Mouse (Mus musculus): ENCODE data around the gene Asb6. TPM values are rescaled to one million over a fixed set of nuclear protein-coding genes. Genes with fewer than 3 reads are reported as not detected.

The Asb6 gene
- 25.9 and 31.2 TPM in 2 replicates for polyA plus RNA-seq (2014; fragmentation: Nextera tagmentation; extraction: Ambion mirVana)

- WGBS, result 30% methylated on average over 4 of the region's 4 CpGs
- no peak within 1 kb of the TSS for H3K27ac ChIP-seq (ENCODE audit: low read depth)
- ATAC-seq (replicated peaks; ENCODE audit: low FRiP score, low TSS enrichment, low read depth) (no peak), DNase-seq (ENCODE audit: low spot score) (no peak)
- H3K36me3 ChIP-seq (ENCODE audit: control insufficient read depth, insufficient read depth, low read length), result peaks cover 13% of the 10 kb centered on the region
- H3K4me1 ChIP-seq (replicated peaks; ENCODE audit: control insufficient read depth, insufficient read depth, low read length), result peaks cover 9% of the 10 kb centered on the region
- no peak within 1 kb of the TSS for H3K9ac ChIP-seq (ENCODE audit: low read length)
- H3K27me3 ChIP-seq (replicated peaks; ENCODE audit: control insufficient read depth, insufficient read depth, low read length), result no peaks in the 10 kb centered on the region
- H3K4me3 ChIP-seq (ENCODE audit: low read depth, low read length), result no peak within 1 kb of the TSS
- H3K4me2 ChIP-seq (ENCODE audit: low read length), result no peak within 1 kb of the TSS
- H3K9me3 ChIP-seq (ENCODE audit: control insufficient read depth, low read length), result no peaks in the 10 kb centered on the region
Observed at GRCm38 (mm10) chr2:30830283-30830795, at the start of gene Asb6. Gene Asb6, minus strand, starts transcription at chr2:30830333.

- 89% methylated on average over 15 of the region's 15 CpGs for WGBS
- no peak for ATAC-seq (replicated peaks; ENCODE audit: low FRiP score, low TSS enrichment, low read depth)
- no peak for DNase-seq (ENCODE audit: low spot score)
Observed at GRCm38 (mm10) chr2:30879481-30879880, 49.3 kb upstream of the Asb6 start.

GRCm38 (mm10) chr2:30875621-30876432 is 45.7 kb upstream of the Asb6 start:
- DNase-seq (ENCODE audit: low spot score) (no peak), ATAC-seq (replicated peaks; ENCODE audit: low FRiP score, low TSS enrichment, low read depth) (no peak)
- Histone ChIP-seq H3K4me1 (replicated peaks; ENCODE audit: control insufficient read depth, insufficient read depth, low read length) (no peaks in the 10 kb centered on the region; the same call in 1 of the 2 replicates), H3K9me3 (ENCODE audit: control insufficient read depth, low read length) (no peaks in the 10 kb centered on the region), H3K4me3 (ENCODE audit: low read depth, low read length) (no peak overlapping the region), H3K4me2 (ENCODE audit: low read length) (no peak overlapping the region), H3K9ac (ENCODE audit: low read length) (no peak overlapping the region), H3K36me3 (ENCODE audit: control insufficient read depth, insufficient read depth, low read length) (no peaks in the 10 kb centered on the region), H3K27ac (ENCODE audit: low read depth) (no peak overlapping the region), H3K27me3 (replicated peaks; ENCODE audit: control insufficient read depth, insufficient read depth, low read length) (no peaks in the 10 kb centered on the region)
- WGBS, result 56% methylated on average over 11 of the region's 11 CpGs

More at GRCm38 (mm10) chr2:30879481-30879880, 49.3 kb upstream of the Asb6 start:
- no peak overlapping the region for H3K27ac ChIP-seq (ENCODE audit: low read depth)
- H3K36me3 ChIP-seq (ENCODE audit: control insufficient read depth, insufficient read depth, low read length), result no peaks in the 10 kb centered on the region
- H3K9me3 ChIP-seq (ENCODE audit: control insufficient read depth, low read length), result no peaks in the 10 kb centered on the region
- H3K4me3 ChIP-seq (ENCODE audit: low read depth, low read length), result no peak overlapping the region
- H3K4me2 ChIP-seq (ENCODE audit: low read length), result no peak overlapping the region
- no peaks in the 10 kb centered on the region; the same call in 1 of the 2 replicates for H3K4me1 ChIP-seq (replicated peaks; ENCODE audit: control insufficient read depth, insufficient read depth, low read length)
- H3K27me3 ChIP-seq (replicated peaks; ENCODE audit: control insufficient read depth, insufficient read depth, low read length), result no peaks in the 10 kb centered on the region
- no peak overlapping the region for H3K9ac ChIP-seq (ENCODE audit: low read length)

GRCm38 (mm10) chr2:30875096-30875495 is 45.0 kb upstream of the Asb6 start:
- Histone ChIP-seq H3K27me3 (replicated peaks; ENCODE audit: control insufficient read depth, insufficient read depth, low read length) (no peaks in the 10 kb centered on the region), H3K4me2 (ENCODE audit: low read length) (no peak overlapping the region), H3K4me1 (replicated peaks; ENCODE audit: control insufficient read depth, insufficient read depth, low read length) (no peaks in the 10 kb centered on the region; the same call in 1 of the 2 replicates), H3K27ac (ENCODE audit: low read depth) (no peak overlapping the region), H3K9ac (ENCODE audit: low read length) (no peak overlapping the region), H3K9me3 (ENCODE audit: control insufficient read depth, low read length) (no peaks in the 10 kb centered on the region), H3K36me3 (ENCODE audit: control insufficient read depth, insufficient read depth, low read length) (no peaks in the 10 kb centered on the region), H3K4me3 (ENCODE audit: low read depth, low read length) (no peak overlapping the region)
- ATAC-seq (replicated peaks; ENCODE audit: low FRiP score, low TSS enrichment, low read depth) (no peak), DNase-seq (ENCODE audit: low spot score) (no peak)
- WGBS, result 59% methylated on average over 7 of the region's 7 CpGs

- Histone ChIP-seq H3K4me3 (ENCODE audit: low read depth, low read length) (no peak overlapping the region), H3K27ac (ENCODE audit: low read depth) (no peak overlapping the region), H3K4me2 (ENCODE audit: low read length) (no peak overlapping the region), H3K27me3 (replicated peaks; ENCODE audit: control insufficient read depth, insufficient read depth, low read length) (no peaks in the 10 kb centered on the region), H3K36me3 (ENCODE audit: control insufficient read depth, insufficient read depth, low read length) (no peaks in the 10 kb centered on the region), H3K9ac (ENCODE audit: low read length) (no peak overlapping the region), H3K9me3 (ENCODE audit: control insufficient read depth, low read length) (no peaks in the 10 kb centered on the region), H3K4me1 (replicated peaks; ENCODE audit: control insufficient read depth, insufficient read depth, low read length) (no peaks in the 10 kb centered on the region; the same call in 1 of the 2 replicates)
- no peak for ATAC-seq (replicated peaks; ENCODE audit: low FRiP score, low TSS enrichment, low read depth)
- no peak for DNase-seq (ENCODE audit: low spot score)
- 57% methylated on average over 10 of the region's 10 CpGs for WGBS
Observed at GRCm38 (mm10) chr2:30874445-30874844, 44.3 kb upstream of the Asb6 start.

- no peak for DNase-seq (ENCODE audit: low spot score)
Observed at GRCm38 (mm10) chr2:30872669-30873068, 42.5 kb upstream of the Asb6 start.

GRCm38 (mm10) chr2:30870863-30871262 is 40.7 kb upstream of the Asb6 start:
- no peak overlapping the region for H3K4me2 ChIP-seq (ENCODE audit: low read length)
- H3K27ac ChIP-seq (ENCODE audit: low read depth), result no peak overlapping the region
- no peaks in the 10 kb centered on the region for H3K9me3 ChIP-seq (ENCODE audit: control insufficient read depth, low read length)
- H3K4me1 ChIP-seq (replicated peaks; ENCODE audit: control insufficient read depth, insufficient read depth, low read length), result no peaks in the 10 kb centered on the region; the same call in 1 of the 2 replicates
- no peaks in the 10 kb centered on the region for H3K36me3 ChIP-seq (ENCODE audit: control insufficient read depth, insufficient read depth, low read length)
- no peak overlapping the region for H3K4me3 ChIP-seq (ENCODE audit: low read depth, low read length)
- no peaks in the 10 kb centered on the region for H3K27me3 ChIP-seq (replicated peaks; ENCODE audit: control insufficient read depth, insufficient read depth, low read length)
- ATAC-seq (replicated peaks; ENCODE audit: low FRiP score, low TSS enrichment, low read depth) (no peak), DNase-seq (ENCODE audit: low spot score) (no peak)
- no peak overlapping the region for H3K9ac ChIP-seq (ENCODE audit: low read length)
- WGBS, result 75% methylated on average over 8 of the region's 8 CpGs

More at GRCm38 (mm10) chr2:30872669-30873068, 42.5 kb upstream of the Asb6 start:
- Histone ChIP-seq H3K4me2 (ENCODE audit: low read length) (no peak overlapping the region), H3K9me3 (ENCODE audit: control insufficient read depth, low read length) (no peaks in the 10 kb centered on the region), H3K9ac (ENCODE audit: low read length) (no peak overlapping the region), H3K36me3 (ENCODE audit: control insufficient read depth, insufficient read depth, low read length) (no peaks in the 10 kb centered on the region), H3K27me3 (replicated peaks; ENCODE audit: control insufficient read depth, insufficient read depth, low read length) (no peaks in the 10 kb centered on the region), H3K4me1 (replicated peaks; ENCODE audit: control insufficient read depth, insufficient read depth, low read length) (no peaks in the 10 kb centered on the region; the same call in 1 of the 2 replicates), H3K27ac (ENCODE audit: low read depth) (no peak overlapping the region), H3K4me3 (ENCODE audit: low read depth, low read length) (no peak overlapping the region)
- 71% methylated on average over 6 of the region's 6 CpGs for WGBS
- no peak for ATAC-seq (replicated peaks; ENCODE audit: low FRiP score, low TSS enrichment, low read depth)

- H3K9ac ChIP-seq (ENCODE audit: low read length), result no peak overlapping the region
- WGBS, result 47% methylated on average over 3 of the region's 3 CpGs
- H3K36me3 ChIP-seq (ENCODE audit: control insufficient read depth, insufficient read depth, low read length), result no peaks in the 10 kb centered on the region
- peaks cover 7% of the 10 kb centered on the region; the same call in 1 of the 2 replicates for H3K4me1 ChIP-seq (replicated peaks; ENCODE audit: control insufficient read depth, insufficient read depth, low read length)
- no peaks in the 10 kb centered on the region for H3K9me3 ChIP-seq (ENCODE audit: control insufficient read depth, low read length)
- H3K4me3 ChIP-seq (ENCODE audit: low read depth, low read length), result 0 out of 2 replicates have a peak overlapping the region, but pooled peaks have one; percentile 27
- no peak overlapping the region for H3K27ac ChIP-seq (ENCODE audit: low read depth)
- peaks cover 9% of the 10 kb centered on the region for H3K27me3 ChIP-seq (replicated peaks; ENCODE audit: control insufficient read depth, insufficient read depth, low read length)
- H3K4me2 ChIP-seq (ENCODE audit: low read length), result peak overlapping the region; percentile 49; the same call in 1 of the 2 replicates
- DNase-seq (ENCODE audit: low spot score) (no peak), ATAC-seq (replicated peaks; ENCODE audit: low FRiP score, low TSS enrichment, low read depth) (no peak)
Observed at GRCm38 (mm10) chr2:30865426-30865825, 35.3 kb upstream of the Asb6 start.
